Mouse (Mus musculus): ENCODE data around the gene Plxna4. TPM values are rescaled to one million over a fixed set of nuclear protein-coding genes. Genes with fewer than 3 reads are reported as not detected.
A peak's percentile ranks its signal among the peaks of the same experiment; 100 is the strongest.

The Plxna4 gene
- polyA plus RNA-seq, 1 experiment from 2014 or later = 2.5 TPM

GRCm38 (mm10) chr6:32280728-32281127 is 307.3 kb downstream of the Plxna4 start:
- no peaks in the 10 kb centered on the region for H3K4me1 ChIP-seq (ENCODE audit: insufficient read depth, low read depth, low read length)

GRCm38 (mm10) chr6:32271463-32271862 is 316.5 kb downstream of the Plxna4 start:
- no peak for ATAC-seq
- H3K9me3 ChIP-seq (ENCODE audit: low read length) = no peaks in the 10 kb centered on the region
- H3K27ac ChIP-seq (ENCODE audit: low read length) = no peak overlapping the region
- peak; percentile 15 for DNase-seq (ENCODE audit: low spot score)
- no peak overlapping the region for H3K4me3 ChIP-seq (ENCODE audit: low read depth, low read length)
- no peaks in the 10 kb centered on the region for H3K36me3 ChIP-seq (ENCODE audit: insufficient read depth, low read length)
- no peak overlapping the region for H3K4me2 ChIP-seq (replicated peaks; ENCODE audit: low read depth, low read length)
- TF ChIP-seq CTCF (IDR thresholded peaks at IDR 0.05) (no peak), EP300 (IDR thresholded peaks at IDR 0.05) (no peak)
- no peak overlapping the region for H3K9ac ChIP-seq (replicated peaks; ENCODE audit: low read depth)
- H3K27me3 ChIP-seq (replicated peaks; ENCODE audit: insufficient read depth, low read length) = no peaks in the 10 kb centered on the region
- WGBS = 69% methylated on average over 4 of the region's 4 CpGs
- no peaks in the 10 kb centered on the region for H3K4me1 ChIP-seq (ENCODE audit: insufficient read depth, low read depth, low read length)

More at GRCm38 (mm10) chr6:32280728-32281127, 307.3 kb downstream of the Plxna4 start:
- ATAC-seq = no peak
- H3K27me3 ChIP-seq (replicated peaks; ENCODE audit: insufficient read depth, low read length) = no peaks in the 10 kb centered on the region
- no peaks in the 10 kb centered on the region for H3K9me3 ChIP-seq (ENCODE audit: low read length)
- H3K9ac ChIP-seq (replicated peaks; ENCODE audit: low read depth) = no peak overlapping the region
- no peaks in the 10 kb centered on the region for H3K36me3 ChIP-seq (ENCODE audit: insufficient read depth, low read length)
- H3K27ac ChIP-seq (ENCODE audit: low read length) = no peak overlapping the region
- H3K4me2 ChIP-seq (replicated peaks; ENCODE audit: low read depth, low read length) = no peak overlapping the region
- TF ChIP-seq EP300 (IDR thresholded peaks at IDR 0.05) = no peak
- no peak for TF ChIP-seq CTCF (IDR thresholded peaks at IDR 0.05)
- 57% methylated on average over 2 of the region's 2 CpGs for WGBS
- no peak overlapping the region for H3K4me3 ChIP-seq (ENCODE audit: low read depth, low read length)
- peak; percentile 18 for DNase-seq (ENCODE audit: low spot score)

GRCm38 (mm10) chr6:32266085-32266484 is 321.9 kb downstream of the Plxna4 start:
- H3K4me1 ChIP-seq (ENCODE audit: insufficient read depth, low read depth, low read length) = no peaks in the 10 kb centered on the region
- no peak overlapping the region for H3K27ac ChIP-seq (ENCODE audit: low read length)
- DNase-seq (ENCODE audit: low spot score) (no peak), ATAC-seq (no peak)
- no peak for TF ChIP-seq EP300 (IDR thresholded peaks at IDR 0.05)
- TF ChIP-seq CTCF (IDR thresholded peaks at IDR 0.05) = no peak
- no peaks in the 10 kb centered on the region for H3K27me3 ChIP-seq (replicated peaks; ENCODE audit: insufficient read depth, low read length)
- H3K9me3 ChIP-seq (ENCODE audit: low read length) = no peaks in the 10 kb centered on the region
- 83% methylated on average over 7 of the region's 7 CpGs for WGBS
- H3K36me3 ChIP-seq (ENCODE audit: insufficient read depth, low read length) = no peaks in the 10 kb centered on the region
- no peak overlapping the region for H3K4me2 ChIP-seq (replicated peaks; ENCODE audit: low read depth, low read length)
- H3K9ac ChIP-seq (replicated peaks; ENCODE audit: low read depth) = no peak overlapping the region
- H3K4me3 ChIP-seq (ENCODE audit: low read depth, low read length) = no peak overlapping the region

- ATAC-seq (no peak), DNase-seq (ENCODE audit: low spot score) (no peak)
- no peak overlapping the region for H3K4me2 ChIP-seq (replicated peaks; ENCODE audit: low read depth, low read length)
- no peak overlapping the region for H3K27ac ChIP-seq (ENCODE audit: low read length)
- no peak overlapping the region for H3K9ac ChIP-seq (replicated peaks; ENCODE audit: low read depth)
- no peak overlapping the region for H3K4me3 ChIP-seq (ENCODE audit: low read depth, low read length)
- no peaks in the 10 kb centered on the region for H3K36me3 ChIP-seq (ENCODE audit: insufficient read depth, low read length)
- no peaks in the 10 kb centered on the region for H3K9me3 ChIP-seq (ENCODE audit: low read length)
- H3K27me3 ChIP-seq (replicated peaks; ENCODE audit: insufficient read depth, low read length) = no peaks in the 10 kb centered on the region
- TF ChIP-seq CTCF (IDR thresholded peaks at IDR 0.05) (no peak), EP300 (IDR thresholded peaks at IDR 0.05) (no peak)
- WGBS = 26% methylated on average over 3 of the region's 3 CpGs
- no peaks in the 10 kb centered on the region for H3K4me1 ChIP-seq (ENCODE audit: insufficient read depth, low read depth, low read length)
Measured at GRCm38 (mm10) chr6:32261339-32261738, 326.7 kb downstream of the Plxna4 start.

- no peak overlapping the region for H3K4me3 ChIP-seq (ENCODE audit: low read depth, low read length)
- no peak for DNase-seq (ENCODE audit: low spot score)
- no peaks in the 10 kb centered on the region for H3K36me3 ChIP-seq (ENCODE audit: insufficient read depth, low read length)
- no peaks in the 10 kb centered on the region for H3K9me3 ChIP-seq (ENCODE audit: low read length)
- no peaks in the 10 kb centered on the region for H3K27me3 ChIP-seq (replicated peaks; ENCODE audit: insufficient read depth, low read length)
- H3K4me1 ChIP-seq (ENCODE audit: insufficient read depth, low read depth, low read length) = no peaks in the 10 kb centered on the region
- WGBS = 85% methylated on average over 5 of the region's 5 CpGs
- TF ChIP-seq EP300 (IDR thresholded peaks at IDR 0.05) (no peak), CTCF (IDR thresholded peaks at IDR 0.05) (no peak)
- H3K9ac ChIP-seq (replicated peaks; ENCODE audit: low read depth) = no peak overlapping the region
- no peak overlapping the region for H3K27ac ChIP-seq (ENCODE audit: low read length)
- H3K4me2 ChIP-seq (replicated peaks; ENCODE audit: low read depth, low read length) = no peak overlapping the region
- ATAC-seq = no peak
Measured at GRCm38 (mm10) chr6:32260341-32260740, 327.7 kb downstream of the Plxna4 start.

- ATAC-seq (no peak), DNase-seq (ENCODE audit: low spot score) (no peak)
- H3K36me3 ChIP-seq (ENCODE audit: insufficient read depth, low read length) = no peaks in the 10 kb centered on the region
- no peaks in the 10 kb centered on the region for H3K4me1 ChIP-seq (ENCODE audit: insufficient read depth, low read depth, low read length)
- no peak overlapping the region for H3K4me3 ChIP-seq (ENCODE audit: low read depth, low read length)
- TF ChIP-seq CTCF (IDR thresholded peaks at IDR 0.05) = no peak
- no peak for TF ChIP-seq EP300 (IDR thresholded peaks at IDR 0.05)
- H3K4me2 ChIP-seq (replicated peaks; ENCODE audit: low read depth, low read length) = no peak overlapping the region
- 31% methylated on average over 2 of the region's 2 CpGs for WGBS
- no peak overlapping the region for H3K27ac ChIP-seq (ENCODE audit: low read length)
- H3K9me3 ChIP-seq (ENCODE audit: low read length) = no peaks in the 10 kb centered on the region
- no peak overlapping the region for H3K9ac ChIP-seq (replicated peaks; ENCODE audit: low read depth)
- no peaks in the 10 kb centered on the region for H3K27me3 ChIP-seq (replicated peaks; ENCODE audit: insufficient read depth, low read length)
Measured at GRCm38 (mm10) chr6:32255191-32255590, 332.8 kb downstream of the Plxna4 start.

GRCm38 (mm10) chr6:32252168-32252567 is 335.8 kb downstream of the Plxna4 start:
- Histone ChIP-seq H3K4me1 (ENCODE audit: insufficient read depth, low read depth, low read length) (no peaks in the 10 kb centered on the region), H3K9me3 (ENCODE audit: low read length) (no peaks in the 10 kb centered on the region), H3K27me3 (replicated peaks; ENCODE audit: insufficient read depth, low read length) (no peaks in the 10 kb centered on the region), H3K36me3 (ENCODE audit: insufficient read depth, low read length) (no peaks in the 10 kb centered on the region), H3K27ac (ENCODE audit: low read length) (no peak overlapping the region), H3K4me3 (ENCODE audit: low read depth, low read length) (no peak overlapping the region), H3K4me2 (replicated peaks; ENCODE audit: low read depth, low read length) (no peak overlapping the region), H3K9ac (replicated peaks; ENCODE audit: low read depth) (no peak overlapping the region)
- TF ChIP-seq CTCF (IDR thresholded peaks at IDR 0.05) (no peak), EP300 (IDR thresholded peaks at IDR 0.05) (no peak)
- DNase-seq (ENCODE audit: low spot score) = no peak
- no peak for ATAC-seq
- WGBS = 78% methylated on average over 7 of the region's 7 CpGs
